Mouse (Mus musculus) hindbrain, embryonic 13.5 days (tissue): Measurements from ENCODE around the gene Gpn3. TPM values are rescaled to one million over a fixed set of nuclear protein-coding genes. Genes with fewer than 3 reads are reported as not detected.

Source experiments
- ATAC-seq: fragments of 200-750 bp; cut with Nextera tagmentation; 2 replicates; pipeline ENCODE4 v1.8.0; 2017; ENCODE audit warnings: moderate TSS enrichment; ENCODE audit not compliant: low FRiP score
- H3K27ac ChIP-seq: fragments of 300-500 bp; sonication (generic); 2 replicates; pipeline ENCODE4 v1.5.1; 2015; ENCODE audit warnings: inconsistent platforms, mild to moderate bottlenecking, moderate library complexity
- H3K27me3 ChIP-seq: fragments of 300-500 bp; sonication (generic); 2 replicates; pipeline ENCODE4 v1.6.1; 2015; ENCODE audit warnings: mild to moderate bottlenecking, inconsistent platforms
- H3K36me3 ChIP-seq: fragments of 300-500 bp; sonication (generic); 2 replicates; pipeline ENCODE4 v1.6.1; 2015; ENCODE audit warnings: mild to moderate bottlenecking, inconsistent platforms
- H3K4me1 ChIP-seq: fragments of 300-500 bp; sonication (generic); replicated peaks from 2 replicates; pipeline ENCODE4 v1.6.1; 2015; ENCODE audit warnings: inconsistent platforms
- H3K4me2 ChIP-seq: fragments of 300-500 bp; sonication (generic); 2 replicates; pipeline ENCODE4 v1.6.1; 2015; ENCODE audit warnings: inconsistent platforms, mild to moderate bottlenecking, moderate library complexity
- H3K4me3 ChIP-seq: fragments of 300-500 bp; sonication (generic); 2 replicates; pipeline ENCODE4 v1.5.1; 2015; ENCODE audit warnings: mild to moderate bottlenecking, inconsistent platforms
- H3K9ac ChIP-seq: fragments of 300-500 bp; sonication (generic); 2 replicates; pipeline ENCODE4 v1.6.1; 2015; ENCODE audit warnings: mild to moderate bottlenecking, inconsistent platforms
- H3K9me3 ChIP-seq: fragments of 300-500 bp; sonication (generic); 2 replicates; pipeline ENCODE4 v1.6.1; 2016; ENCODE audit warnings: inconsistent platforms
- WGBS: fragments of 180-500 bp; shearing (Covaris S2); methylation state at CpG from one replicate; pipeline ENCODE4 v1.1.7; 2015; 5-methylcytosine and 5-hydroxymethylcytosine counted together
- polyA plus RNA-seq: library from polyadenylated mRNA; unstranded; fragments of >200 nt; fragmentation: Nextera tagmentation; extraction: Ambion mirVana; gene quantifications from 2 replicates; pipeline ENCODE4 v1.2.1, GENCODE M21; 2015

Gpn3 gene
- polyA plus RNA-seq, result 48.3 and 50.2 TPM in 2 replicates

DNA sequence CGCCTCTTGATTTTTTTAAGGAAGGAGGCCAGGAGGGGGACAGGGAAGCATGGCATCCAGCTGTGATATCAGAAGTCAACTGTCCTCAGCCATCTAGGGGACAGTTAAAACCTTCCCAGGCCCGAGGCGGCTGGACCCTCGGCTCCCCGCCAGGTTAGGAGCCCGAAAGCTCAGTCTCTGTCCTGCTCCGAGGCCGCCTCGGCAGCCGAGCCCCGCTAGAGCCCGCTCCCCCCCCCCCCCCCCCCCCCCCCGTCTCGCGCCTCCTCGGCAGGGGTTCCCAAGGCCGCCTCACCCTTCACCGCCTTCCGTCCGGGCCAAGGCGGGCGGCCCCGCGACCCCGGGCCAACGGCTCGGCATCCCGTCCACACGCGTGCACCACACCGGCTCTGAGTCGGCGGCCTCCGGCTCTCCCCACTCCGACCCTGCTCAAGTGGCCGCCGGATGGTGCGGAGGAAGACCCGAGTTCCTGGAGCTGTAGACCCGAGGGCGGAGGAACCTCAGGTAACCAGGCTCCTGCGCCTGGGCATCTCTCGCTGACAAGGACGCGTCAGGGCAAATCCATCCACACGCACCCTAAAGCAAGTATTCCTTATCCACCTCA lies at the start of gene Gpn3:
Gene Gpn3, plus strand, starts transcription at position 286 of the 601 bp plus-strand sequence.
- WGBS, result under 1% methylated on average over 29 of the region's 46 CpGs
- H3K27me3 ChIP-seq, result no peaks in the 10 kb centered on the region
- H3K9ac ChIP-seq, result peak within 1 kb of the TSS; percentile 92
- H3K4me3 ChIP-seq, result peak within 1 kb of the TSS; percentile 83
- H3K4me1 ChIP-seq, result peaks cover 26% of the 10 kb centered on the region
- peaks cover 49% of the 10 kb centered on the region for H3K36me3 ChIP-seq
- peak; percentile 87 for ATAC-seq
- H3K27ac ChIP-seq, result peak within 1 kb of the TSS; percentile 97
- H3K9me3 ChIP-seq, result no peaks in the 10 kb centered on the region
- H3K4me2 ChIP-seq, result peak within 1 kb of the TSS; percentile 77

GRCm38 (mm10) chr5:122323523-122323922 lies 48.2 kb upstream of the Gpn3 start:
- WGBS, result 77% methylated on average over 8 of the region's 8 CpGs
- Histone ChIP-seq H3K9me3 (no peaks in the 10 kb centered on the region), H3K27me3 (no peaks in the 10 kb centered on the region), H3K4me3 (no peak overlapping the region), H3K4me1 (no peaks in the 10 kb centered on the region), H3K9ac (0 out of 2 replicates have a peak overlapping the region, but pooled peaks have one; percentile 35), H3K4me2 (no peak overlapping the region), H3K36me3 (peaks cover 69% of the 10 kb centered on the region), H3K27ac (no peak overlapping the region)
- no peak for ATAC-seq

DNA sequence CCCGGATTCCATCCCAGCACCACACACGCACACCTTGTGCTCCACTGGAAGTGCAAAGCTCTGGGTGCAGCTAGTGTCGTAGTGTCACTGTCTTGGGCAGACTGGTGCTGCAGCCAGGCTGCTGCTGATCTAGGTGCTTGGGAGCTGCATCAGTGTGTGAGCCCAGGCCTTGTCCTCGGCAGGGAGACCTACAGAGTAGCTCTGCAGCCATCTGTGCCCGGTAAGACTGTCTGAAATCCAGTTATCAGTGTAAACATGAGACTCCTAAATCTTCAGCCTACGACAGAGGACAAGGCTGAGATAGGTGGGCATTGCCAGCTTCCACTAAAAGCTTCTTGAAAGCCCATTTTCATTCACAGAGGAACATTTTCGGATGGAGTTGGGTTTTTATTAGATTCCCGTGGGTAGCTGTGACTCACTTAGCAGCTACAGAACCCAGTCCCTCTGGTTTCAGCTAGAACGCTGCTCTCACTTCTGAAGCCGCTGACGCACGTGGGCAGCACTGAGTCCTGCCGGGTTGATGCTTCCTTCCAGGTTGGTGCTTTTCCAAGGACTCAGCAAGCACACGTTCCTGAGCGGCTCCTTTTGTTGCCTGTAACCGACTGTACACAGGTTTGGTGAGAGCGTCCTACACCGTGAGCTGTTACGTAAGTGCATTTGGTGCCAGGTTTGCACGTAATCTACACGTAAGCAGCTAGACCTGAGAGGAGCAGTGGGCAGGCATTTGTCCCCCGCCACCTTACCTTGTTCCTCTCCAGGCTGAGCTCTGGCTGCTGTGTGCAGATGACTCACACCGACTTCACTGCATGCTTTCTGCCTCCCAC lies 46.9 kb upstream of the Gpn3 start:
- H3K9me3 ChIP-seq, result no peaks in the 10 kb centered on the region
- H3K4me2 ChIP-seq, result no peak overlapping the region
- H3K27me3 ChIP-seq, result no peaks in the 10 kb centered on the region
- H3K4me1 ChIP-seq, result no peaks in the 10 kb centered on the region
- H3K36me3 ChIP-seq, result peaks cover 68% of the 10 kb centered on the region
- ATAC-seq, result no peak
- no peak overlapping the region for H3K27ac ChIP-seq
- H3K9ac ChIP-seq, result no peak overlapping the region
- no peak overlapping the region for H3K4me3 ChIP-seq
- WGBS, result 93% methylated on average over 23 of the region's 23 CpGs

GRCm38 (mm10) chr5:122325477-122325876 lies 46.2 kb upstream of the Gpn3 start:
- H3K4me2 ChIP-seq, result no peak overlapping the region
- no peak overlapping the region for H3K9ac ChIP-seq
- H3K36me3 ChIP-seq, result peaks cover 63% of the 10 kb centered on the region
- H3K27ac ChIP-seq, result no peak overlapping the region
- no peak overlapping the region for H3K4me3 ChIP-seq
- H3K4me1 ChIP-seq, result no peaks in the 10 kb centered on the region
- no peaks in the 10 kb centered on the region for H3K27me3 ChIP-seq
- no peak for ATAC-seq
- WGBS, result 85% methylated on average over 8 of the region's 8 CpGs
- H3K9me3 ChIP-seq, result no peaks in the 10 kb centered on the region

DNA sequence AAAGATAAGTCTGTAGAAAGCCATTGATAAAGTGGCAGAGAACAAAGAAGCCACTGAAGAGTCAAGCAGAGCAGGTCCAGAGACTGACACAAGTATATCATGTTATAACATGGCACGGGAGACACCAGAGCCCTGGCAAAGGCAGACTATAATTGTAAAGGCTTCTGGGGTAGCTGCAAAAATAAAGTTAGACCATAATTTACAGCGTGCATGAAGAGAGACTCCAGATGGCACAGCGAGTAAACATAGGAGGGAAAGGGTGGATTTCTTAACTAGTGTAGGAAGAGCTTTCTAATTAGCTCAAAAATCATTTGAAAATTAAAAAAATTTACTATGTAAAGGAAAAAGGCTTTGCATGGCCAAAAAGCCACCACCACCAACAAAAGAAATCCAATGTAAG lies 44.4 kb upstream of the Gpn3 start:
- Histone ChIP-seq H3K4me2 (no peak overlapping the region), H3K9ac (no peak overlapping the region), H3K27ac (no peak overlapping the region), H3K4me3 (no peak overlapping the region), H3K9me3 (no peaks in the 10 kb centered on the region), H3K4me1 (no peaks in the 10 kb centered on the region), H3K27me3 (no peaks in the 10 kb centered on the region), H3K36me3 (peaks cover 46% of the 10 kb centered on the region)
- ATAC-seq, result no peak
- 92% methylated on average over 3 of the region's 3 CpGs for WGBS

DNA sequence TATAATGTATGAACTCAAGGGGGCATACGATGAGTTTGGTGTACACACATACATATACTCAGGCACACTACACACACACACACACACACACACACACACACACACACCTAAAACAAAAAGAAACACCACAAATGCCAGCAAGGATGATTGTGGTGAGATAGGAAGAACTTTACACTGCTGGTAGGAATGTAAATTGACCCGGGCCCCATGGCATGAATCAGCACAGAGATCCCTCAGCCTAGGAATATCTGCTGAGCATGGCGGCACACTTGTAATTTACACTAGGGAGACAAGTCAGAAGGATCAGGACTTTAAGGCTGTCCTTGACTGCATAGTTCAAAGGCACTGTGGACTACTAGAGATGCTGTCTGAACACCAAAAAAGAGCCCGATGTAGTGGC lies 41.4 kb upstream of the Gpn3 start:
- Histone ChIP-seq H3K4me2 (no peak overlapping the region), H3K27ac (no peak overlapping the region), H3K27me3 (no peaks in the 10 kb centered on the region), H3K36me3 (peaks cover 32% of the 10 kb centered on the region), H3K4me3 (no peak overlapping the region), H3K9ac (no peak overlapping the region), H3K9me3 (no peaks in the 10 kb centered on the region), H3K4me1 (no peaks in the 10 kb centered on the region)
- 92% methylated on average over 4 of the region's 4 CpGs for WGBS
- ATAC-seq, result no peak

DNA sequence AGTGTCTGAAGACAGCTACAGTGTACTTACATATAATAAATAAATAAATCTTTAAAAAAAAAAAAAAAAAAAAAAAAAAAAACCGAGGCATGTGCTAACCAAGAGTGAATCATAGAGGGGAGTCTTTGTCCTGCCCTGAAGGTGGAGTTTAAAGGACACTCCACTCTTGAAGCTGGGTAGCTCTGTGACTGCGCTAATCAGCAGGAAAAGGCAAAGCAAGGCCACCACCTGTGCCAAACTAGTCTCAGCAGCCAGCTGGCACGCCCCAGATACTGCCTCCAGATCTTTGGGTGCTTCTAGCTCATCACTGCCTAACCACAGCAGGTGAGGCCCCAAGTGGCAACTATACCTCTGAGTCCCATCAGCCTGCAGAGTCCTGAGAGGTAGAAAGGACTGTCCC lies 37.0 kb upstream of the Gpn3 start:
- H3K36me3 ChIP-seq, result peaks cover 4% of the 10 kb centered on the region; the same call in 1 of the 2 replicates
- 75% methylated on average over 3 of the region's 3 CpGs for WGBS

DNA sequence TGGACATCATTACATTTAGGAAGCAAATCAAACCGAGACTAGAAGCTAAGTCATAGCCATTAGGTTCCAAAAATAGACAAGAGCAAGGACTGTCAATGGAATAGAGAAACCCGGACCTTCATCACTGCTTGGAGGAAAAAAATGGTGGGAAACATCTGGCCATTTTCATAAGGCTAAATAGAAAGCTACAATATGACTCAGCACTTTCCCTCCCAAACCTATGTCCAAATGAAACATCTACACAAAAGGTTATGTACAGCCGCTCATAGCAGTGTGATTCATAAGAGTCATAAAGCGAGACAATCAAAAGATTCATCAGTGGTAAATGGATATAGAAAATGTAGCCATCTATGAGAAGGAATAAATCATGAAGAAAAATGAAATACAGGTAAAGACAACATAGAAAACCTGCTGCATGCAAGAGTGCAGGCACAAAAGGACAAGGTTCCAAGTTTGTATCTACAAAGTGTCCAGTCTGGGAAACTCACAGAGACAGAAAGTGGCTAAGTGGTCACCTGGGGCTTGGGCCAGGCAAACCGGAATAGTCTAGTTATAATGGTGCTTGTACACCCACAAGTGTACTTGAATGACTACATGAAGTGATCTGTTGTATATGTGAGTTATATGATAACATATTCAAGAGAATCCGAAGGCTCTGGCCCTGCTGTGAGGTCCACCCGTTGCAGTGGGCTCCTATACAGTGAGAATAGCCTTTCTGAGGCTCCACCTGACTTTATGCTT lies 35.0 kb upstream of the Gpn3 start:
- ATAC-seq, result no peak
- 93% methylated on average over 7 of the region's 7 CpGs for WGBS
- H3K4me1 ChIP-seq, result no peaks in the 10 kb centered on the region

More for the DNA sequence above, 37.0 kb upstream of the Gpn3 start:
- H3K4me3 ChIP-seq, result no peak overlapping the region
- H3K4me2 ChIP-seq, result no peak overlapping the region
- no peaks in the 10 kb centered on the region for H3K9me3 ChIP-seq
- H3K9ac ChIP-seq, result no peak overlapping the region
- no peaks in the 10 kb centered on the region for H3K27me3 ChIP-seq
- H3K4me1 ChIP-seq, result no peaks in the 10 kb centered on the region
- H3K27ac ChIP-seq, result no peak overlapping the region
- ATAC-seq, result no peak

DNA sequence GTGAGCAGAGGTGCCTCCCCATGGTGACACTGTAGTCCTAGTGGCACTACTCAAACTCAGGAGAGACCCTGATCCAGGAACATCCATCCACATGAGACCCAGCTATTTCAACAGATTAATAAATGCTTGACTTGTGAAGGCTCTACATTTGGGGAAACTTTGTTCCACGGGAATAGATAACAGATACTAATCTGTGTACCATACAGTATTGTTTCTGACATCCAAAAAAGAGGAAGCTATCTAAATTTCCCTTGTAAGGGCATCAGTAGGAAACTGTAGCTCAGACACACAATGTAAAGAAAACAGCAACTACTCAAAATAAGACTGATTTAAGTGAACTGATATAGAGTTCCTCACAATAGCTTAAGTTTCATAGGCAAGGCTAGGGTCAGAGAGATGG lies 28.8 kb upstream of the Gpn3 start:
- Histone ChIP-seq H3K27ac (no peak overlapping the region), H3K4me1 (no peaks in the 10 kb centered on the region), H3K9ac (peak overlapping the region; percentile 43; the same call in 1 of the 2 replicates), H3K9me3 (no peaks in the 10 kb centered on the region; the same call in 1 of the 2 replicates), H3K4me2 (no peak overlapping the region), H3K4me3 (no peak overlapping the region), H3K27me3 (no peaks in the 10 kb centered on the region), H3K36me3 (peaks cover 4% of the 10 kb centered on the region; the same call in 1 of the 2 replicates)
- WGBS, result 91% methylated on average over 1 of the region's 1 CpGs
- no peak for ATAC-seq

More for the DNA sequence above, 35.0 kb upstream of the Gpn3 start:
- Histone ChIP-seq H3K4me3 (no peak overlapping the region), H3K36me3 (peaks cover 4% of the 10 kb centered on the region; the same call in 1 of the 2 replicates), H3K4me2 (no peak overlapping the region), H3K9ac (no peak overlapping the region), H3K9me3 (no peaks in the 10 kb centered on the region), H3K27ac (no peak overlapping the region), H3K27me3 (no peaks in the 10 kb centered on the region)

- H3K27me3 ChIP-seq, result no peaks in the 10 kb centered on the region
- H3K36me3 ChIP-seq, result peaks cover under 1% of the 10 kb centered on the region; the same call in 1 of the 2 replicates
- no peaks in the 10 kb centered on the region for H3K4me1 ChIP-seq
- WGBS, result 51% methylated on average over 7 of the region's 7 CpGs
- no peaks in the 10 kb centered on the region; the same call in 1 of the 2 replicates for H3K9me3 ChIP-seq
- no peak for ATAC-seq
- no peak overlapping the region for H3K4me2 ChIP-seq
- no peak overlapping the region for H3K27ac ChIP-seq
- H3K9ac ChIP-seq, result no peak overlapping the region; the same call in 1 of the 2 replicates
- no peak overlapping the region for H3K4me3 ChIP-seq
These were observed 27.9 kb upstream of the Gpn3 start for GRCm38 (mm10) chr5:122343768-122344167.

DNA sequence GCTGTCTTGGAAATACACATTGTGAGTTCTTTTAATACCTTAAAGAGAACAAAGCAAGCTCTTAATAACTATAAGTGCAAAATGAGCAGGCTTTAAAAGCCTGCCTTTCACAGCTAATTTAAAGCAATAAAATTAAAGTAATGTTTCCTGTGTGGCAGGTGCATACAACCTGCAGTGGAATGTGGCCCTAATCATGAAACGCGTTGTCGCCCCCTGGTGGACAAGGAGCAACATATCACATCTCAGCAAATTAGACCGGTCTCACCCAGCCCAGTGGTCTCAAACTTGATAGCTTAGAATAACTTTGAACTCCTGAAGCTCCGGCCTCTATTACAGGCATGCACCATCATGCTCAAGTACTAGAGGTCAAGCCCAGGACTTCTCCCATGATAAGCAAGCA lies 27.4 kb upstream of the Gpn3 start:
- Histone ChIP-seq H3K27ac (no peak overlapping the region), H3K4me2 (no peak overlapping the region), H3K27me3 (no peaks in the 10 kb centered on the region), H3K9me3 (no peaks in the 10 kb centered on the region; the same call in 1 of the 2 replicates), H3K36me3 (no peaks in the 10 kb centered on the region), H3K9ac (no peak overlapping the region), H3K4me3 (no peak overlapping the region), H3K4me1 (no peaks in the 10 kb centered on the region)
- WGBS, result 14% methylated on average over 5 of the region's 5 CpGs
- ATAC-seq, result no peak

DNA sequence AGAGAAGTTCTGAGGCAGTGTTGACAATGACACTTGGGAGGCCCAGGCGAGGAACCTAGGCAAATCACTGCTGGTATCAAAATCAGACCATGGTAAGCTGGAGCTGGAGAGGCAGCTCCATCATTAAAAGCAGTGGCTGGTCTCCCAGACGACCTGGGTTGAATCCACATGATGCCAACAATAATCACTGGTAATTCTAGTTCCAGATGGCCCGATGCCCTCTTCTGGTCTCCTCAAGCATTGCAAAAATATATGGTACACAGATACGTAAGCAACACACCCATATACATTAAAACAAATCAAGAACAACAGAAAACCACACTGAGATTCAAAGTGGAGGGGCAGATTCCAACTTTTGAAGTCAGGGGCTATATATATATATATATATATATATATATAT lies 25.9 kb upstream of the Gpn3 start:
- H3K4me3 ChIP-seq, result no peak overlapping the region
- no peaks in the 10 kb centered on the region for H3K36me3 ChIP-seq
- H3K4me2 ChIP-seq, result no peak overlapping the region
- H3K9me3 ChIP-seq, result no peaks in the 10 kb centered on the region; the same call in 1 of the 2 replicates
- H3K27ac ChIP-seq, result no peak overlapping the region
- WGBS, result 79% methylated on average over 4 of the region's 4 CpGs
- ATAC-seq, result no peak
- no peaks in the 10 kb centered on the region for H3K27me3 ChIP-seq
- H3K9ac ChIP-seq, result no peak overlapping the region
- H3K4me1 ChIP-seq, result no peaks in the 10 kb centered on the region
